Mouse (Mus musculus): ENCODE results near the gene Terf2. TPM values are rescaled to one million over a fixed set of nuclear protein-coding genes. Genes with fewer than 3 reads are reported as not detected.

Gene Terf2
- polyA plus RNA-seq, 1 experiment from 2014 or later = 9.9 TPM

- Histone ChIP-seq H3K4me2 (peak overlapping the region; percentile 31), H3K36me3 (no peaks in the 10 kb centered on the region), H3K9me3 (no peaks in the 10 kb centered on the region), H3K27me3 (replicated peaks) (no peaks in the 10 kb centered on the region), H3K4me1 (peaks cover 36% of the 10 kb centered on the region), H3K4me3 (no peak overlapping the region), H3K27ac (replicated peaks) (peak overlapping the region; percentile 86), H3K9ac (peak overlapping the region; percentile 47; the same call in 1 of the 2 replicates)
- 39% methylated on average over 8 of the region's 8 CpGs for WGBS
- no peak for ATAC-seq (ENCODE audit: extremely low read depth, insufficient number of reproducible peaks, low FRiP score, low TSS enrichment)
Observed at GRCm38 (mm10) chr8:107129171-107130025, 33.1 kb upstream of the Terf2 start.

- 68% methylated on average over 8 of the region's 8 CpGs for WGBS
- Histone ChIP-seq H3K4me3 (no peak overlapping the region), H3K4me1 (peaks cover 27% of the 10 kb centered on the region), H3K27me3 (replicated peaks) (no peaks in the 10 kb centered on the region), H3K9ac (no peak overlapping the region), H3K36me3 (no peaks in the 10 kb centered on the region), H3K9me3 (no peaks in the 10 kb centered on the region), H3K27ac (replicated peaks) (no peak overlapping the region), H3K4me2 (no peak overlapping the region)
- ATAC-seq (ENCODE audit: extremely low read depth, insufficient number of reproducible peaks, low FRiP score, low TSS enrichment) = no peak
Observed at GRCm38 (mm10) chr8:107124343-107124742, 28.0 kb upstream of the Terf2 start.

DNA sequence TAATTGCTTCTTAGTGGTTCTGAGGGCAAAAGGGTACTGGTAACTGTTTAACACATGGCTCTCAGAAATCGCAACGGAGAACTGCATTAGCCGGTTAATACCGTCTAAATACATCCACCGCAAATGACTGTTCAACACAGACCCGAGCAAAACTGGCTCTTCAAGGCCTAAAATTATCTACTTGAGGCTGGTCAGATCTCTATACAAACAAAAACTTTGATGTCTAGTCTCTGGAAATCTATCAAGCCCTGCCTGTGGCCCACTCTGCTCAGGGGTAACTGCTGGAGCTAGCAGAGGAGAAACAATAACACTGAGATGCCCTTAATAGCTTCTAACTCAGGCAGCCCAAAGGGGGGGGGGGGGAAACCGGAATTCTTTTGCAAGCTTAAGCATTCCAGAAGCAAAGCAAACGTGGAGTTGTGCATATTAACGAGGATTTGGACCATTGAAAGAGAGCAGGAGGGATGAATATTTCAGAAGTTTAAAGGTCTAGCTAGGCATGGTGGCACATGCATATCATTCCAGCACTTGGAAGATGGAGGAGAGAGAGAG, 26.8 kb upstream of the Terf2 start:
- no peaks in the 10 kb centered on the region for H3K27me3 ChIP-seq (replicated peaks)
- WGBS = 30% methylated on average over 9 of the region's 9 CpGs
- H3K27ac ChIP-seq (replicated peaks) = peak overlapping the region; percentile 30
- H3K9me3 ChIP-seq = no peaks in the 10 kb centered on the region
- H3K9ac ChIP-seq = peak overlapping the region; percentile 12; the same call in 1 of the 2 replicates
- H3K4me3 ChIP-seq = no peak overlapping the region
- no peaks in the 10 kb centered on the region for H3K36me3 ChIP-seq
- H3K4me2 ChIP-seq = no peak overlapping the region
- ATAC-seq (ENCODE audit: extremely low read depth, insufficient number of reproducible peaks, low FRiP score, low TSS enrichment) = no peak
- H3K4me1 ChIP-seq = peaks cover 30% of the 10 kb centered on the region

DNA sequence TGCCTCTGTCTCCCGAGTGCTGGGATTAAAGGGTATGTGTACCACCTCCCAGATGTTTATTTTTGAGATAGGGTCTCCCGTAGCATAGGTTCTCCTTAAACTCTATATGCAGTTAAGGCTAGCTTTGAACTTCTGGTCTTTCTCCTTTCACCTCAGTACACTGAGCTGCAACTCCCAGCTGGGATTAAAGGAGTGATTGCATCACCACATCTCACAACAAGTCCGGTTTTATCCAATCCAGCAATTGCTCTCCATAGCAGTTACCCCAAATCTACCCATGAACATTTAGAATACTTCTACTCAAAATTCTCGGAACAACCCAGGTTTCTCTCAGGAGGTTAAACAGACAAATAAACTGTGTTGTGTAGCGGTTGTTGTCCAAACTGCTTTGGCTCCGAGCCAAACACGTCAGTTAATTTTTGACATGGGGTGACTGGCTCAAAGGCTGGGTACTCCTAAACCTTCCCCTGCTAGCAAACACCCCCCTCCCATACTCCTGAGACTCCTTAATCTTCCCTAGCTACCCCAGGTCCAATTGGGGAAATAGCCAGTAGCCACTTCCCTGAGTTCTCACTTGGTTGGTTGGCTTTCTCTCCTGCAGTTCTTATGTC, 25.4 kb upstream of the Terf2 start:
- ATAC-seq (ENCODE audit: extremely low read depth, insufficient number of reproducible peaks, low FRiP score, low TSS enrichment) = no peak
- H3K27me3 ChIP-seq (replicated peaks) = no peaks in the 10 kb centered on the region
- WGBS = 84% methylated on average over 7 of the region's 7 CpGs

GRCm38 (mm10) chr8:107120806-107121205, 24.5 kb upstream of the Terf2 start:
- H3K9ac ChIP-seq = no peak overlapping the region

More for the DNA sequence above, 25.4 kb upstream of the Terf2 start:
- Histone ChIP-seq H3K9me3 (no peaks in the 10 kb centered on the region), H3K4me2 (no peak overlapping the region), H3K36me3 (no peaks in the 10 kb centered on the region), H3K4me1 (peaks cover 30% of the 10 kb centered on the region), H3K27ac (replicated peaks) (no peak overlapping the region), H3K4me3 (no peak overlapping the region), H3K9ac (no peak overlapping the region)

GRCm38 (mm10) chr8:107119412-107119811, 23.1 kb upstream of the Terf2 start:
- peak overlapping the region; percentile 63; the same call in 1 of the 2 replicates for H3K9ac ChIP-seq
- 69% methylated on average over 9 of the region's 9 CpGs for WGBS

More at GRCm38 (mm10) chr8:107120806-107121205, 24.5 kb upstream of the Terf2 start:
- Histone ChIP-seq H3K27me3 (replicated peaks) (no peaks in the 10 kb centered on the region), H3K27ac (replicated peaks) (no peak overlapping the region), H3K9me3 (no peaks in the 10 kb centered on the region), H3K4me2 (no peak overlapping the region), H3K36me3 (no peaks in the 10 kb centered on the region), H3K4me3 (no peak overlapping the region), H3K4me1 (peaks cover 32% of the 10 kb centered on the region)
- ATAC-seq (ENCODE audit: extremely low read depth, insufficient number of reproducible peaks, low FRiP score, low TSS enrichment) = no peak

GRCm38 (mm10) chr8:107118803-107119233, 22.5 kb upstream of the Terf2 start:
- Histone ChIP-seq H3K9me3 (no peaks in the 10 kb centered on the region), H3K27ac (replicated peaks) (peak overlapping the region; percentile 58), H3K4me1 (peaks cover 38% of the 10 kb centered on the region), H3K36me3 (no peaks in the 10 kb centered on the region), H3K4me3 (no peak overlapping the region), H3K27me3 (replicated peaks) (no peaks in the 10 kb centered on the region), H3K4me2 (no peak overlapping the region), H3K9ac (peak overlapping the region; percentile 63)
- no peak for ATAC-seq (ENCODE audit: extremely low read depth, insufficient number of reproducible peaks, low FRiP score, low TSS enrichment)
- 38% methylated on average over 7 of the region's 7 CpGs for WGBS

More at GRCm38 (mm10) chr8:107119412-107119811, 23.1 kb upstream of the Terf2 start:
- Histone ChIP-seq H3K4me3 (no peak overlapping the region), H3K4me2 (no peak overlapping the region), H3K4me1 (peaks cover 40% of the 10 kb centered on the region), H3K9me3 (no peaks in the 10 kb centered on the region), H3K27ac (replicated peaks) (peak overlapping the region; percentile 58), H3K36me3 (no peaks in the 10 kb centered on the region), H3K27me3 (replicated peaks) (no peaks in the 10 kb centered on the region)
- ATAC-seq (ENCODE audit: extremely low read depth, insufficient number of reproducible peaks, low FRiP score, low TSS enrichment) = no peak

DNA sequence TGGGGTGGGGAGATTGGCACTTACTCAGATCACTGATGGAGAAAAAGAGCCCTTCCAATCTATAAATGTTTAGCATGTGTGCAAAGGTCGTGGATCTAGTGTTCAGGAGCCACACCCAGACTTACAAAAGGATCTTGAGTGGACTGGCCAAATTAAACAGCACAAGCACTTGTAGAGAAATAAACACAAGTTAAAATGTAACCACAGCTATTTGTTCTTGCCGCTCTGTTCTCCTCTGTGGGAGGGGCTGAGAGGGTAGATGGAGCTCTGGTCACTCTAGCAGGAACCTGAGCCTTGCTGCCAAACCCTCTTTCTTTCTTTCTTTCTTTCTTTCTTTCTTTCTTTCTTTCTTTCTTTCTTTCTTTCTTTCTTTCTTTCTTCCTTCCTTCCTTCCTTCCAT, 20.7 kb upstream of the Terf2 start:
- WGBS = 50% methylated on average over 2 of the region's 2 CpGs
- no peak overlapping the region for H3K4me2 ChIP-seq

DNA sequence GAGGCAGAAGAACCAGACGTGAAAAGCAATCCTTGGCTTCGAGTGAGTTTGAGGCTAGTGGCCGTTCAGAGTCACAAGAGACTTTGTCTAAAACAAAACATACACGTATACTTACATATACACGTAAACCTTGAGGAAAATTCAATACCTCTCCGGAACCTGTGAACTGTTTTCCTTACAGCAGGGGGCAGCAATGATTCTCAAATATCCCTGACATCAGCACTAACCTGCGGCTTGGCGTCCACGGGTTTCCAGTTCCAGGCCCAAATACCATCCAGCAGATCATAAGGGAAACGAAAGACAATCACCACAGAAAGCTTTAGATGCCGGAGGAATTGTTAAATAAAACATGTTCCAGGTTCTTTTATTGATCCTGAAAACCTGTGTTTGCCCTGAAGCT, 19.7 kb upstream of the Terf2 start:
- no peaks in the 10 kb centered on the region for H3K9me3 ChIP-seq
- no peak overlapping the region for H3K27ac ChIP-seq (replicated peaks)
- H3K4me3 ChIP-seq = no peak overlapping the region
- no peak overlapping the region for H3K9ac ChIP-seq
- H3K4me1 ChIP-seq = peaks cover 30% of the 10 kb centered on the region
- no peaks in the 10 kb centered on the region for H3K36me3 ChIP-seq
- 13% methylated on average over 11 of the region's 11 CpGs for WGBS
- no peak overlapping the region for H3K4me2 ChIP-seq
- no peaks in the 10 kb centered on the region for H3K27me3 ChIP-seq (replicated peaks)
- no peak for ATAC-seq (ENCODE audit: extremely low read depth, insufficient number of reproducible peaks, low FRiP score, low TSS enrichment)

More for the DNA sequence above, 20.7 kb upstream of the Terf2 start:
- Histone ChIP-seq H3K4me3 (no peak overlapping the region), H3K36me3 (no peaks in the 10 kb centered on the region), H3K27ac (replicated peaks) (no peak overlapping the region), H3K9ac (no peak overlapping the region), H3K27me3 (replicated peaks) (no peaks in the 10 kb centered on the region), H3K9me3 (no peaks in the 10 kb centered on the region), H3K4me1 (peaks cover 30% of the 10 kb centered on the region)
- no peak for ATAC-seq (ENCODE audit: extremely low read depth, insufficient number of reproducible peaks, low FRiP score, low TSS enrichment)

GRCm38 (mm10) chr8:107115008-107115320, 18.6 kb upstream of the Terf2 start:
- Histone ChIP-seq H3K4me2 (peak overlapping the region; percentile 58), H3K4me1 (peaks cover 30% of the 10 kb centered on the region), H3K27me3 (replicated peaks) (no peaks in the 10 kb centered on the region), H3K9ac (peak overlapping the region; percentile 73), H3K4me3 (peak overlapping the region; percentile 20; the same call in 1 of the 2 replicates), H3K9me3 (no peaks in the 10 kb centered on the region), H3K36me3 (no peaks in the 10 kb centered on the region), H3K27ac (replicated peaks) (peak overlapping the region; percentile 45)
- no peak for ATAC-seq (ENCODE audit: extremely low read depth, insufficient number of reproducible peaks, low FRiP score, low TSS enrichment)
- 48% methylated on average over 10 of the region's 10 CpGs for WGBS

GRCm38 (mm10) chr8:107114150-107115007, 18.0 kb upstream of the Terf2 start:
- peak overlapping the region; percentile 45 for H3K27ac ChIP-seq (replicated peaks)
- ATAC-seq (ENCODE audit: extremely low read depth, insufficient number of reproducible peaks, low FRiP score, low TSS enrichment) = no peak
- H3K4me3 ChIP-seq = peak overlapping the region; percentile 20; the same call in 1 of the 2 replicates
- H3K4me2 ChIP-seq = peak overlapping the region; percentile 58
- H3K27me3 ChIP-seq (replicated peaks) = no peaks in the 10 kb centered on the region
- 37% methylated on average over 19 of the region's 19 CpGs for WGBS
- peak overlapping the region; percentile 73 for H3K9ac ChIP-seq
- H3K4me1 ChIP-seq = peaks cover 26% of the 10 kb centered on the region
- H3K9me3 ChIP-seq = no peaks in the 10 kb centered on the region
- H3K36me3 ChIP-seq = no peaks in the 10 kb centered on the region

Data from heart, embryonic 13.5 days (tissue).